Mouse (Mus musculus) lung, postnatal 0 days (tissue): Measurements from ENCODE around the gene Car10.

Experiments used
- CTCF ChIP-seq: IDR thresholded peaks from 2 replicates; pipeline ENCODE4 v1.5.1; 2016; ENCODE audit warnings: antibody characterized with exemption, mild to moderate bottlenecking
- EP300 ChIP-seq: IDR thresholded peaks from 2 replicates; pipeline ENCODE4 v1.6.1; 2016; ENCODE audit warnings: antibody characterized with exemption, mild to moderate bottlenecking, control low read depth

DNA sequence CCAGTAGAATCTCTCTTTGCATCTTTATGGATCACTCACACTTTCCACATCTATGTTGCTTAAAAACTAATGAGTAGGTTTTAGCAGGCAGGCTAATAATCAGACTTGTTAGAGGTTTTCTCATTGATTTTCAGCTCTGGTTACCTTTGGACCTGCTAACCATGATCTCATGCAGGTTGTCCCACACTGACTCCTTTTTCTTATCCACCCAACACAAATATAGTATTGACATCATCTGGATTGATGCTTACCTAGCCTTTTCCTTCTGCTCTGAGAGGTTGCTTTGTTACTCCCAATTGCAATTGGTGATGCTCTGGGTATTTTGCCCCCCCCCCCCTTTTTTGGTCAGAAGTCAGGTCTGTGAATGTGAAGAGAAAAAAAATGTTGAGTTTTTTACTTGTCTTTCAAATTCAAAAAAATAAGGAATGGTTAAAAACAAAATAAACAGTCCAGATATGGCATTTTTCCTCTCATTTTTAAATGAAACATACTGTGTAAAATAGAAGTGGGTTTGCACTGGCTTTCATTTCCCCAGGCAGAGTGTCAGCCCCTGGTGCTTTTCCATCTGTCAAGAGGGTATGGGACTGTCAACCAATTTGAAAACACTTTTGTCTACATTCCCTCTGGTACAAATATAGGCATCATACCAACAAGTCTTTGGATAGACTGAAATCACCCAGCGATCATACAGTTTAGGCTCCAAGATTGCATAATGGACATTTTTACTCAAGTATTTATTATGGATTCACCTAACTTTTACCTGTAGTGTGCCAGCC lies 75.9 kb downstream of the Car10 start:
- TF ChIP-seq CTCF, result no peak
- TF ChIP-seq EP300, result no peak
